Mouse (Mus musculus): Measurements from ENCODE around the gene Cbr2.

GRCm38 (mm10) chr11:120740981-120741380 is 9.1 kb upstream of the Cbr2 start:
- no peak for TF ChIP-seq CTCF (IDR thresholded peaks at IDR 0.05; ENCODE audit: low read depth)
- TF ChIP-seq EP300 (IDR thresholded peaks at IDR 0.05; ENCODE audit: low read depth), result no peak
